Mouse (Mus musculus): ENCODE data around the gene Gkap1. TPM values are rescaled to one million over a fixed set of nuclear protein-coding genes. Genes with fewer than 3 reads are reported as not detected.

The Gkap1 gene
- total RNA-seq, 1 experiment: 17.5 TPM

- no peaks in the 10 kb centered on the region for H3K9me3 ChIP-seq (ENCODE audit: control insufficient read depth, insufficient read depth, low read depth, low read length)
- no peak overlapping the region for H3K27ac ChIP-seq (ENCODE audit: insufficient read depth, low read depth, low read length, poor library complexity, severe bottlenecking)
- H3K36me3 ChIP-seq (ENCODE audit: control insufficient read depth, insufficient read depth, low read length, poor library complexity, severe bottlenecking): peaks cover 14% of the 10 kb centered on the region
- H3K4me1 ChIP-seq (ENCODE audit: control insufficient read depth in 2 of 2, insufficient read depth in 2 of 2, low read length in 2 of 2, poor library complexity in 1 of 2): peaks cover 0 to 4% of the 10 kb centered on the region in 2 experiments; a peak in 1 of 4 replicates
- TF ChIP-seq CHD2 (IDR thresholded peaks at IDR 0.05; ENCODE audit: low read depth, low read length) (no peak), HCFC1 (IDR thresholded peaks at IDR 0.05; ENCODE audit: borderline replicate concordance, insufficient read depth, low read length) (no peak), MAFK (IDR thresholded peaks at IDR 0.05; ENCODE audit: insufficient read depth, low read depth, low read length) (no peak), ZNF384 (IDR thresholded peaks at IDR 0.05; ENCODE audit: low read depth, low read length) (no peak)
- H3K4me3 ChIP-seq (ENCODE audit: insufficient read depth in 1 of 2, low read depth in 1 of 2, low read length in 2 of 2, poor library complexity in 1 of 2, severe bottlenecking in 1 of 2): no peak overlapping the region
- DNase-seq (ENCODE audit: low read depth, low spot score): no peak
- in situ Hi-C loops (cut with MboI; ENCODE audit: low sequenced_read_pairs in 2 of 2, unreplicated experiment in 2 of 2): no loop called here
- no peak overlapping the region for H3K9ac ChIP-seq (ENCODE audit: insufficient read depth, low read depth, low read length, poor library complexity, severe bottlenecking)
Observed at GRCm38 (mm10) chr13:58197981-58198640, 77.4 kb downstream of the Gkap1 start.

DNA sequence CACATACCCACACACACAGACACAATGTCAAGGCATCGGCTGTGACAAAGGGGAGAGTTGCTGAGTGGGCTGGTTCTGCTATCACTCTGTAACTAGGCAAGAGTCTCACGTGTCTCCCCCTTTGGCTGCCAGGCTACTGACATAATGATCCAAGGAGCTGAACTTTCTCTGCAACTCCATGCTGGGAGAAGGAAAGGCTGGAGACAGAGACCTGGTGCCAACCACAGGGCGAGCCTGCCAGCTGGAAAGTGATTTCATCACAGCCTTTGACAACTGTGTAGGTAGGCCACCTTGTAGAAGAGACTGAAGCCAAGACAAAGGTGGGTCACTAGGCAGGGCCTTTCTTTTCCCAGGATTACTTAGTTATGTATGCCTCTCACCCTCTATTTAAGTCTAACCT, 78.3 kb downstream of the Gkap1 start:
- in situ Hi-C loops (cut with MboI; ENCODE audit: low sequenced_read_pairs in 2 of 2, unreplicated experiment in 2 of 2): no loop called here
- Histone ChIP-seq H3K4me1 (ENCODE audit: control insufficient read depth in 2 of 2, insufficient read depth in 2 of 2, low read length in 2 of 2, poor library complexity in 1 of 2) (peaks cover 0 to 4% of the 10 kb centered on the region in 2 experiments; a peak in 1 of 4 replicates), H3K9ac (ENCODE audit: insufficient read depth, low read depth, low read length, poor library complexity, severe bottlenecking) (no peak overlapping the region), H3K9me3 (ENCODE audit: control insufficient read depth, insufficient read depth, low read depth, low read length) (no peaks in the 10 kb centered on the region), H3K4me3 (ENCODE audit: insufficient read depth in 1 of 2, low read depth in 1 of 2, low read length in 2 of 2, poor library complexity in 1 of 2, severe bottlenecking in 1 of 2) (no peak overlapping the region), H3K36me3 (ENCODE audit: control insufficient read depth, insufficient read depth, low read length, poor library complexity, severe bottlenecking) (peaks cover 14% of the 10 kb centered on the region), H3K27ac (ENCODE audit: insufficient read depth, low read depth, low read length, poor library complexity, severe bottlenecking) (no peak overlapping the region)
- TF ChIP-seq ZC3H11A (IDR thresholded peaks at IDR 0.05; ENCODE audit: borderline replicate concordance, low read depth, low read length): no peak
- TF ChIP-seq CHD2 (IDR thresholded peaks at IDR 0.05; ENCODE audit: low read depth, low read length): no peak
- TF ChIP-seq ZNF384 (IDR thresholded peaks at IDR 0.05; ENCODE audit: low read depth, low read length): no peak
- TF ChIP-seq HCFC1 (IDR thresholded peaks at IDR 0.05; ENCODE audit: borderline replicate concordance, insufficient read depth, low read length): no peak
- no peak for TF ChIP-seq MAFK (IDR thresholded peaks at IDR 0.05; ENCODE audit: insufficient read depth, low read depth, low read length)
- no peak for DNase-seq (ENCODE audit: low read depth, low spot score)

- peaks cover 18% of the 10 kb centered on the region for H3K36me3 ChIP-seq (ENCODE audit: control insufficient read depth, insufficient read depth, low read length, poor library complexity, severe bottlenecking)
- H3K9me3 ChIP-seq (ENCODE audit: control insufficient read depth, insufficient read depth, low read depth, low read length): no peaks in the 10 kb centered on the region
- peaks cover 0 to 4% of the 10 kb centered on the region in 2 experiments; a peak in 1 of 4 replicates for H3K4me1 ChIP-seq (ENCODE audit: control insufficient read depth in 2 of 2, insufficient read depth in 2 of 2, low read length in 2 of 2, poor library complexity in 1 of 2)
- no peak overlapping the region for H3K9ac ChIP-seq (ENCODE audit: insufficient read depth, low read depth, low read length, poor library complexity, severe bottlenecking)
- DNase-seq (ENCODE audit: low read depth, low spot score): no peak
- H3K27ac ChIP-seq (ENCODE audit: insufficient read depth, low read depth, low read length, poor library complexity, severe bottlenecking): no peak overlapping the region
- TF ChIP-seq ZC3H11A (IDR thresholded peaks at IDR 0.05; ENCODE audit: borderline replicate concordance, low read depth, low read length): no peak
- no peak for TF ChIP-seq HCFC1 (IDR thresholded peaks at IDR 0.05; ENCODE audit: borderline replicate concordance, insufficient read depth, low read length)
- no peak for TF ChIP-seq MAFK (IDR thresholded peaks at IDR 0.05; ENCODE audit: insufficient read depth, low read depth, low read length)
- TF ChIP-seq CHD2 (IDR thresholded peaks at IDR 0.05; ENCODE audit: low read depth, low read length): no peak
- TF ChIP-seq ZNF384 (IDR thresholded peaks at IDR 0.05; ENCODE audit: low read depth, low read length): no peak
- no peak overlapping the region for H3K4me3 ChIP-seq (ENCODE audit: insufficient read depth in 1 of 2, low read depth in 1 of 2, low read length in 2 of 2, poor library complexity in 1 of 2, severe bottlenecking in 1 of 2)
- in situ Hi-C loops (cut with MboI; ENCODE audit: low sequenced_read_pairs in 2 of 2, unreplicated experiment in 2 of 2): no loop called here
Observed at GRCm38 (mm10) chr13:58194908-58195307, 80.6 kb downstream of the Gkap1 start.

DNA sequence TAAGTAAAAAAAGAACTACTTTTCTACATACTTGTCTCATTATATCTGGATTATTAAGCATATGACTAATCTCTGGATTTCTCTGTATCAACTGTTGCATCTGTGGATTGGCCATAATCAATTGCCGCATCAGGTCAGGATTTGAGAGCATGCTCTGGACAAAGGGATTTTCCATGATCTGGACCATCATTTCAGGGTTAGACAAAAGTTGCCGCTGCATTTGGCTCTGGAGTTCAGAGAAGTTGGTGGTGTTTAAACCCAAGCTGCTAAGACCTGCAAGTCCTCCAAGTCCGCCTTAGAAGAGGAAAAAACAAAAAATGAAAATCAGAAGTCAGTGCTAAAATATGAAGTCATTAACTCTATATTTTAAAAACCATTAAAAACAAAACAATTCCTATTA, 82.3 kb downstream of the Gkap1 start:
- no peak overlapping the region for H3K27ac ChIP-seq (ENCODE audit: insufficient read depth, low read depth, low read length, poor library complexity, severe bottlenecking)
- no peaks in the 10 kb centered on the region for H3K9me3 ChIP-seq (ENCODE audit: control insufficient read depth, insufficient read depth, low read depth, low read length)
- H3K36me3 ChIP-seq (ENCODE audit: control insufficient read depth, insufficient read depth, low read length, poor library complexity, severe bottlenecking): peaks cover 19% of the 10 kb centered on the region
- no peak for DNase-seq (ENCODE audit: low read depth, low spot score)
- H3K4me3 ChIP-seq (ENCODE audit: insufficient read depth in 1 of 2, low read depth in 1 of 2, low read length in 2 of 2, poor library complexity in 1 of 2, severe bottlenecking in 1 of 2): no peak overlapping the region
- TF ChIP-seq ZC3H11A (IDR thresholded peaks at IDR 0.05; ENCODE audit: borderline replicate concordance, low read depth, low read length): no peak
- no peak for TF ChIP-seq CHD2 (IDR thresholded peaks at IDR 0.05; ENCODE audit: low read depth, low read length)
- TF ChIP-seq HCFC1 (IDR thresholded peaks at IDR 0.05; ENCODE audit: borderline replicate concordance, insufficient read depth, low read length): no peak
- no peak for TF ChIP-seq MAFK (IDR thresholded peaks at IDR 0.05; ENCODE audit: insufficient read depth, low read depth, low read length)
- TF ChIP-seq ZNF384 (IDR thresholded peaks at IDR 0.05; ENCODE audit: low read depth, low read length): no peak
- peaks cover 0 to 4% of the 10 kb centered on the region in 2 experiments; a peak in 1 of 4 replicates for H3K4me1 ChIP-seq (ENCODE audit: control insufficient read depth in 2 of 2, insufficient read depth in 2 of 2, low read length in 2 of 2, poor library complexity in 1 of 2)
- in situ Hi-C loops (cut with MboI; ENCODE audit: low sequenced_read_pairs in 2 of 2, unreplicated experiment in 2 of 2): no loop called here
- H3K9ac ChIP-seq (ENCODE audit: insufficient read depth, low read depth, low read length, poor library complexity, severe bottlenecking): no peak overlapping the region
